Mouse (Mus musculus): ENCODE measurements at regions not wholly inside any gene's neighbourhood (a gene's known extent, or its start where the extent isn't known, plus 50 kb on each side); places are given as distances from the start of the nearest gene placed in this dataset.

DNA sequence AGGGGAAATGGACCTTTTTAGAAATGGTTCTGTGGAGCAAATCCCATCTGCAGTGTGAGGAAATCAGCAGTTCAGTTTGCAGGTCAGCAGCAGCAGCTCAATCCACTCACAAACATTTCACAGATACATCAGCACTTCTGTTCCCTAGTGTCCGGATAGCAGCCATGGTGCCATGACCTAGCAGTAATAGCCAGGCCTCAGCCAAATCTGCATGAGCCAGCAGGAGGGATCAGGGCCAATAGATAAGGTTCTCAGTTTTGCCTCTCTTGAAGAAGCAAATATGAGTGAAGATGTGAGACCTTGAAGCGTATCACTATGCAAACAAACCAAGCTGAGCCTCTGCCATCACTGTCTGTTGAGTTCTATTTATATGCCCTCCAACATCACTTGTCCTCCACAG lies 380.7 kb upstream of the Chrm3 start:
- no peak for DNase-seq (ENCODE audit: extremely low read depth, insufficient read length, low spot score)

DNA sequence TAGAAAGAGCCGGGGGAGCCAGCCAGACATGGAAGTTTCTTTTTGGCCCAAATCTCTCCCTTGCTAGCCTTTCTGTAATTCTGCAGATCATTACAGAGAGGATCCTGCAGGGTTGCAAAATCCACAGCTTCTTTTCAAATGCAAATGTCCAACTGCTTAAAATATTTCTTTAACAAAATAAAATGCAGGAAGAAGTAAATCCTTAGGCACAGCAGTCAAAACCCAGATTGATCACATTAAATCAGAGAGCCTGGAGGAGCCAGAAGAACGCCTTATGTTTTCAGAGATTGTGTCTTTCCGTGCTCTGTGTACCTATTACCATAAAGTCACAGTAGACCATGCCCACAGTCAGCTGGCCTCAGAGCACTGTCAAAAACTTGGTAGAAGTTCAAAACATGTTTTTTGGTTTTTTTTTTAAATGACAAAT lies 365.1 kb upstream of the Chrm3 start:
- DNase-seq (ENCODE audit: extremely low read depth, insufficient read length, low spot score): no peak

DNA sequence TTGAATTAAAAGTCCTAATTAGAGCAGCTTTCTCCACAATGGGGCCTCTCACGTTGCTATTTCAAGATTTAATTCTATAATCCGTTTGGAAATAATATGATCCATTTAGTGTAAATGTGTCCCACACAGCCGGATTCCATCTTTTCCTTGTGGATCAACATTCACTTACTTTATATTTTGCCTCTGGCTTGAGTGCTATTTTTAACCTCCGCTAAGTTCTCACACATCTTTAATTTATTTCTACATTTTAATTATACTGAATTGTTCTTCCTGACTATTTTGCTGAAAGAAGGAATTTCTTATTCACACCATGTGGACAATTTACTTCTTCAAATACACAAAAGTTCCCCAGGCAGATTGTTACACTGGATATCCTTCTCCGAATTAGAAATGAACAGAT lies 364.7 kb upstream of the Chrm3 start:
- no peak for DNase-seq (ENCODE audit: extremely low read depth, insufficient read length, low spot score)

DNA sequence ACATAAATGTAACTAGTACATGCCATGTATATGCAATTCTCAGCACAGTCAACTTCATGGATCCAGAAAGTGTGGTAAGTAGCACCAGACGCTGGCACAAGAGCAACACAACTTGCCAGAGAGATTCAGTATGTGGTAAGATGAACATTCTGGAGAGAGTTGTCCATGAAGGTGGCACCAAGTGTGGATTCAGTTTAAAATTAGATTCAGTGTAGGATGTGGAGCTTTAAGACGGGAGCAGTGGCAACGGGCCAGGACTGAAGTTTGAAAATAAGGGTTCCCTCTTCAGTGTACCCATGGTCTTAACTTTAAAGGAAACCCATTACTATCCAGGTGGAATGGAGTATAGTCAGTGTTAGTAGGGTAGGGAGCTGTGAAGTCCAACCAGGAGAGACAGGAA lies 360.0 kb upstream of the Chrm3 start:
- no peak for DNase-seq (ENCODE audit: extremely low read depth, insufficient read length, low spot score)

DNA sequence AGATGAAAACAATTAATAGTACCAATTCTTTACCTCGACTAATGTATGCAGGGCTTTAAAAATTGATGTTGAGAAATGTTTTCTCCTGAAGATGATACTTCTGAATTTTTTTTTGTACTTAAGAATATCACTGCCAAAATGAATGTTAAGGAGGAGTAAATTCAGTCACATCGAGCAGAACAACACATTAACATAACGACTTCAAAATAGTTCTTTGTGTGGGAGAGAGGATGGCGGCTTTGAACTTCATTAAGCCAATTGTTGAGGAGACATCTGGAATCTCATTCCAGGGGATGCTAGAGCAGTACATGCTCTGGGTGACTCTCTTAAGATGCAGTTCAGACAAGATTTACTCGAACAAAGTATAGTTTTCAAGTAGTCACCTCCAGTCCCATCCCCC lies 350.8 kb upstream of the Chrm3 start:
- no peak for DNase-seq (ENCODE audit: extremely low read depth, insufficient read length, low spot score)

DNA sequence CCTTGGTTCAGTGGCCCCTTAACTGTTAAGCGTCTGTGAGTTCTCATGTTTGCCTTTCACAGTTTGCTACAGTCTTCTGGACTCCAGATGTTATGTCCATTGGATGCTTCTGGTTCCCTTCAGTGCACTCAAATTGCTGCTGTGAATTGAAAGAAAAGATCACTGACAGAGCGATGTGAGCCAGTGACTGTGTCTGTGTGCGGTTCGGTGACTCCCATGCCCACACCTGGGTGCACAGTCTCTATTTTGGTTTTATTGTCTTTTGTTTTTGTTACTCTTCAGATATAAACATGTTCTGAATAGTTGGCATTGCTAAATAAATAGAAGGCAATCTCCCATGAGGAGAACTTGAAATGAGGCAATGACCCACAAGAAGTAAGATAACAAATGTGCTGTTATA lies 350.3 kb upstream of the Chrm3 start:
- no peak for DNase-seq (ENCODE audit: extremely low read depth, insufficient read length, low spot score)

DNA sequence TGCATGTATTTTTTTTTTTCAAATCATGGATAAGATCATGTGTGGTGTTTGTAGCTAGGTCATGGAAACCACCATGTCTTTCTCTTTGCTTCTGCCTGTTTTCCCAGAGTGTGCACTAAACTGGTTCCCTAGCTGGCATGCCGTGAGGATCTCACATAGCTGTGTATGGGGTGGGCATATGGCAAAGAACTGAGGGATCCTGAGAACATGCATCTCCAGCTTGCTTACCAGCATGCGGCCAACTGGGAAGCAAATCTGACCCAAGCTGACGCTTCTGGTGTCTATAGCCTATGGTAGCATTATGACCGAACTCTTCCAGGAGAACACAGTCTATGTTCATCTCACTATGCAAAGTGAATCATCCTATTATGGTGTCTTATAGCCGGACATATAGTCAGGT lies 336.5 kb upstream of the Chrm3 start:
- no peak for DNase-seq (ENCODE audit: extremely low read depth, insufficient read length, low spot score)

DNA sequence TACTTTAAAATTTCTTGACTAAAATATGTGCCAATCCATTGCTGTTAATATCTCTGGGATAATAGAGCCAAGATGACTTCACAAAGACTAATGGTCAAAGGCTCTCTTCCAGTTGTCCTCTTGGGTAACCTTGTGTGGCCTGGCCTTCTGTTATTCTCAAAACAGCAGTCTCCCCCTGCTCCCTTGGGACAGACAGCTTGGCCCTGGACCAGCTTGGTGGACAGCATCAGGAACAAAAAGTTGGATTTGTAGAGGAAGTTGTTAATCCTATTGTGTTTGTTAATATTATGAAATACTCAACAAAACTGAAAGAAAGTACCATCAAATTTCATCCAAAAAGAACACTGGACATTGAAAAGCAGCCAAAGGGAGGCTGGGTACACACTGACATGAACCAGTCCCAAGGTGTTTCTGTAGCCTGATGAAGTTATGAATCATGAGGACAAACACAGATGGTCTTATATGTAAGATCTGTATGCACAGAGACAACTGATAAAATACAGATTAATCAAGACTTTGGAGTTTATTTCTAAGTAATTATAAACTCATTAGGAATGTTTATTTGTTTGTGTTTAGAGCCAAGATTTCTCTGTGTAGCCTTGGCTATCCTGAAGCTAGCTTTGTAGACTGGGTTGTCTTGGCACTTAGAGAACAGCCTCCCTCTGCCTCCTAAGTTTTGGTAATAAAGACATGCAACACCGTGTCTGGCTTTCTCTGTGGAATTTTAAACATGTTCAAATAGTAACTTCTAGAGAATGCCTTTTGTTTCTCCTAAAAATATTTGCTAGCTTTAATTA lies 335.7 kb upstream of the Chrm3 start:
- no peak for DNase-seq (ENCODE audit: extremely low read depth, insufficient read length, low spot score)

DNA sequence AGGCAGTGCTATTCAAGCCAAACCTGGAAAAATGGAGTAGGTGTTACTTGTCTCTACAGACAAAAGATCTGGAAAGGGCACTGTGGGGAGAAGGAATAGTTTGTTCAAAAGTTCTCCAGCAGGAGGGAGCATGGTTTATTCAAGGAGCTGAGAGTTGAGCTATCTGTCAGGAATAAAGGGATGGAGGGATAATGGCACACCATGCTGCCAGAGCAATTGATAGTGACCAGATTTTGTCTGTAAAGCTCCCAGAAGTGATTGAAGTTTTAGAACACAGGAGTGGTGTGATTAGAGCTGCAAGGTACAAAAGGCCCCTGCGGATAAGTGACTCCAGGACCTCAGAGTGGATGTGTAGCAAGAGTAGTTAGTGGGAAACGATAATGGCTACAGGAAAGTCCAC lies 330.7 kb upstream of the Chrm3 start:
- DNase-seq (ENCODE audit: extremely low read depth, insufficient read length, low spot score): no peak

DNA sequence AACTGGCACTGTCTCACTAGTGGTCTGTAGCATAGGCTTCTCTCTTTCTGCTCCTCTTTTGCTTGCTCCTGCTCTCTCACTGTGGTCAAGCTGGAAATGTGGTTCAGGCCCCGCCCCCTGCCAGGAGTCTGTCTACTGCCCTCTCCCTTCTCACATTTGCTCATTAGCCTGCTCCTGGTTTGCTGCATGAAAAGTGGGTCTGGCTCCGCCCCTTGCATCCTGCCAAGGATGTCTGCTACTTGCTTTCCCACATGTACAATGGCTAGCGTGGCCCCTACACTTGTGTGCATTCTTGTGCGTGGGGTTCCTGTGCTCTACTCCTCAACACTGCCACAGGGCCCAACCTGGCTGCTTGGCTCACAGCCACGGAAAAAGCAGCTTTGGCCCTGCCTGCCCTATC lies 326.7 kb upstream of the Chrm3 start:
- DNase-seq (ENCODE audit: extremely low read depth, insufficient read length, low spot score): no peak

DNA sequence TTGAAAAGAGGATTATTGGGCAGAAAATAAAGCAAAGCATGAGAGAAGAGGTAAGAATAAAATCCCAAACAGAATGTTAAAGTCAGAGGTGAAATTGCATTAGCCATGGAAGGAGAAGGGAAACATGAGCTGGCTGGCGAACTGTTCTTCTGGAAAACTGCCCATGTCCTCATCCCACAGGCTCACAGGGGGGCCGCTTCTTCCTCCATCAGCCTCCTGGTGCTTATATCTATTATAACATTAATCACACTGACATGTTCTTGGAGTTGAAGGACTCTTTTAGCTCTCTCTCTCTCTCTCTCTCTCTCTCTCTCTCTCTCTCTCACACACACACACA lies 293.4 kb upstream of the Chrm3 start:
- DNase-seq (ENCODE audit: extremely low read depth, insufficient read length, low spot score): no peak

DNA sequence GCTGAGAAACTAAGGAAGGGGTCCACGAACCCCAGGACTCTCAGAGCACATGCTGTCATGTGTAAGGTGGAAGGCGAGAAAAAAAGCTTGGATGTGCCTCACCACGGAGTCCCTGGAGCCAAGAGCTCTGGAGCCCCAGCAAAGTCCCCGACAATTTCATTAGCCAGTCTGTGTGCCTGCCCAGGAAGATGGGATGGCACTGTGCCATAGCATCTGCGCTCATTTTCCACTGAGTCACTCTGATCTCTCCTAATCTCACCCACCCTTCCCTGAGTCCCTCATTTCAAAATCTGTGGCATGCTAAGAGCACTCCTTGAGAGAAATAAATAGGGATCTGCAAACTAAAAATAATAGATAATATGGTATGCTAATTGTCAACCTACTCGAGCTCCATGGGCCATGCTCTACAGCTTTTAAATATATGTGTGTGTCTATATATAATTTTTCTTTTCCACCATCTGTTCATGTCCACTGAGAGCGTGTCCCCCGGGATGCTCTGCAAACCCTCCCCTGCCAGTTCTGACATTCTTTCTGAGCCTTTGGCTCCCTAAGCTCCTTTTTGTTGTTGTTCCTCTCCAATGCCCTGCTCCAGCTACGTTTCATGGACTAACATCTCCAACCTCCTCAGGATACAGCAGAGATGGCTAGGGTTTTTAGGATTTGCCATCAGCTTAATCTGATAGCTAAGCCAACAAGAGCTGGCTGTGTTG lies 292.9 kb upstream of the Chrm3 start:
- DNase-seq (ENCODE audit: extremely low read depth, insufficient read length, low spot score): no peak

DNA sequence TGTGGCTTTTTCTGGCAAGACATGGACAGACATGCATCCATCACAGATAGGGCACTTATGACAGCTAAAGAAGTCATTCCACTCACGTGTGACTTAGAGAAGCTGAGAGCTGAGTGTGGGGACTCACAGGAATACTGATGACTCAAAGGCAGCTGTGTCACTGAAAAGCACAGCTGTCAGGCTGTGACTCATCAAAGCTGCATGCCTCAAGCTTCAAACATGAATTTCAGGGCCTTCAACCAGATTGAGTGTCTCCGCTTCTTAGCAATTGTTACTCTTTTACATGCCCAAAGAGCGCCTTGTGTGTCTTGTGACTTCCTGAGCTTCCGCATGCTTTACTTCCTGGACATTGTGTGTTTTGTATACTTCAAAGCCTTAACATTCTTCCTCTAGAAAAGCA lies 276.2 kb upstream of the Chrm3 start:
- DNase-seq (ENCODE audit: extremely low read depth, insufficient read length, low spot score): peak; percentile 1

DNA sequence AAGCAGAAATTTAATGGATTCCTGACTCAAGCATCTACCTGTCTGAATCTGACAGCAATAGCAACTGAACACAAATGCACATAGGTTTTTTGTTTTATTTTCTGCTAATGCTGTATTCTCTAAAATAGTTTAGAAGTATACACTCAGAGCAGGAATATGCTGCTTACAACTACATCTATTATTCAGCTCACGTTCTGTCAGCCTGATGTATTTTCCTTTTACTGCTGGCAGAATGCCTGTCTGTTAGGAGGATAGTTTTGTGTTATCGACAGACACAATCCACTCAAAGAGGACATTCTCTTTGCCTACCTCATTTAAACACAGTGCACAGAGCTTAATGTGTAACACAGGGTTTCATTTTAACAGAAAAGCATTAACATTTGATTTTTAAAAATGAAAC lies 269.8 kb upstream of the Chrm3 start:
- DNase-seq (ENCODE audit: extremely low read depth, insufficient read length, low spot score): no peak

DNA sequence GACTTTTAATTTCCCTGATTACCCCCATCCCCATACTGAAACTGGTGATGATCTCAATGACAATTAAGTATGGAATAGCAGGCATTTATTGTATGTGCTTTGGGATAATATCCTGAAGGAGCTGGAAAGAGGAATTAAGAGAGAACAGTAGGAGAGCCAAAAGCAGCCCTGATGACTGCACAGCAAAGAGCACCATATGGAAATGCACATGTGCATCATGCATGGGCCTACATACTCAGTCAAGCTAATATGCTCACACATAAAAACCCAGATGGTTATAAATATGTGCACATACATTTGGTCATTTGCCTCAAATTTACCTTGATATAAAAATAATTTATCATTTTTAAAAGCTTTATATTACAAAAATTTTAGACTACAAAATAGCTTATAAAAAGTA lies 259.0 kb upstream of the Chrm3 start:
- DNase-seq (ENCODE audit: extremely low read depth, insufficient read length, low spot score): no peak

DNA sequence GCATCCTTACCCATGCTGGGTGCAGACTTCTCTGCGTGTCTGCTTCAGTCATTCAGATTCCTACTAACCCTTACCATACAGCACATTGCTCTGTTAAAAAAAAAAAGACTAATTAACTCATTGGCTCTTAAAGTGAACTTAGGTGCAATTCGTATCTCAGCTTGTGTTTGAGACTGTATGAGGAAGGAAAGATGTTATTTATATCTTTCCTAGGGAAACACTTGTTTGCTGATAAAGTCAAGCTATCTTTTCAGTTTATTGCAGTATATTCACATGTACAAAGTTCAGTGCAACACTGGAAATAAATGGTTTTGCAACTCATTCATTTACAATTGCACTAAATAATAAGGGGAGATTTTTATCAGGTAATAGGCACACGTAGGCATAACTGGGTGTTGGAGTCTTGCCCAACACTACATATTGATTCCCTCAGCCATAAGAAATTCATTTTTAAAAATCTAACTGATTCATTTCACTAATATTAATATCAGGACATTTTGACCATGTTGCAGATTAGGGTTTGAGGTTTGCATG lies 257.8 kb upstream of the Chrm3 start:
- no peak for DNase-seq (ENCODE audit: extremely low read depth, insufficient read length, low spot score)

DNA sequence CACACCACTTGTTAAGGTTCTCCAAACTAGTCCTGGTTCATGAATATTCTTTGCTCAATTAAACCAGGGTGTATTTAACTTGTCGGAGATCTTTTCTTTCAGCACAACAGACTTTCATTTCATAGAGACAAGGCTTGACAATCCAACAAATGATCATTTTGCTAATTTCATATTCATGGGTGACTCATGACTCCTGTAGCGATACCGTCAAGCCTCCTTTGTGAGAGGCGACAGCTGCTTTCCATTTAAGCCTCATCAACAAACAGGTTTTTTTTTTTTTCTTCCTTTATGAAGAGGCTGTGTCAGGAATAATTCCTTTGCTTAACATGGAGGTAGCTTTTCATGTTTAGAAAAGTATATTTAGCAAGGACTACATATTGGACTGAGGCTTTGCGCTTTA lies 214.3 kb upstream of the Chrm3 start:
- no peak for DNase-seq (ENCODE audit: extremely low read depth, insufficient read length, low spot score)

DNA sequence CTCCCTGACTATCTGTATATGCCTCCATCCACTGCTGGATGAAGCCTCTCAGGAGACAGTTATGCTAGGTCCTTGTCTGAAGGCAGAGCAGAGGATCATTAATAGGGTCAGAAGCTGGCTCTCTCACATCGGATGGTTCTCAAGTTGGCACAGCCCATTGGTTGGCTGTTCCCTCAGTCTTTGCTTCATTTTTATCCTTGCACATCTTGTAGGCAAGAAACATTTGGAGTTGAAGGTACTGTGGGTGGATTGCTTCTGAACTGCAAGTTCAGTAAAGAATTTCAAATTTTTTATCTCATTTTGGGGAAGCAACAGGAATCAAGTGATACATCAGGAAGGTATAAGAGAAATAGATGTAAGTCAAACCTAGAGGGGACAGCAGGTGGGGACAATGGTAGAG lies 206.2 kb upstream of the Chrm3 start:
- no peak for DNase-seq (ENCODE audit: extremely low read depth, insufficient read length, low spot score)

DNA sequence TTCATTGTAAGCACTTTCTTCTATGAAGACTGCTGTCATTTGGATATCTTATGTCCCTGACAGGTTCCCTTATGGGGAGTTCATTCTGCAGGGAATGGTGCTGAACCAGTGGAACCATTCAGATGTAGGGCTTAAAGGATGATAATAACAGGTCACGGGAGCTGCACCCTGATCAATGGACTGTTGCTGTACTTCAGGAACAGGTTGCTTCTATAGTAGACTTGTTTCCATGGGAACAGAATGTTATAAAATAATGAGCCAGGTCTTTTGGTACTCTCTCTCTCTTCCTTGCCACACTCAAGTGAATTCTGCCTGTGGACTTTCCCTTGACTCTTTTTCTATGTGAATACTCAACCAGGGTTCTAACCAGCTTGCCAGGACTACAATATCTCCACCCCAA lies 196.9 kb upstream of the Chrm3 start:
- no peak for DNase-seq (ENCODE audit: extremely low read depth, insufficient read length, low spot score)

DNA sequence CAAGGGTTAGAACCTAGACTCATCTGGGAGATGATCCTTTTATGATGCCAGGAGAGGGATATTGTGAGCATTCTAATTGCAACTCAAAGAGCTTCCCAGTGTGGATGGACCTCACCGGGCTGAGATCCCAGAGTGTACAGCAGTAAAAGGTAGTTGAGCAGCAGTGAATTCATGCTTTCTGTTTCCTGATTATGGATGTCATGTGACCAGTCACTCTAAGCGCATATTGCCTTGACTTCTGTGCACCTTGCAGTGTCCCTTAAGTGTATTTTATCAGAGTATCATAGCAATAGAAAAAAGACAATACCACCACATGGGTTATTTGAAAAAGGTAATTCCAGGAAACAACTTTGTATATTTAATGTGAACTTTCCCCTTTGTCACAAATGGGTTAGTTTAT lies 193.9 kb upstream of the Chrm3 start:
- no peak for DNase-seq (ENCODE audit: extremely low read depth, insufficient read length, low spot score)

DNA sequence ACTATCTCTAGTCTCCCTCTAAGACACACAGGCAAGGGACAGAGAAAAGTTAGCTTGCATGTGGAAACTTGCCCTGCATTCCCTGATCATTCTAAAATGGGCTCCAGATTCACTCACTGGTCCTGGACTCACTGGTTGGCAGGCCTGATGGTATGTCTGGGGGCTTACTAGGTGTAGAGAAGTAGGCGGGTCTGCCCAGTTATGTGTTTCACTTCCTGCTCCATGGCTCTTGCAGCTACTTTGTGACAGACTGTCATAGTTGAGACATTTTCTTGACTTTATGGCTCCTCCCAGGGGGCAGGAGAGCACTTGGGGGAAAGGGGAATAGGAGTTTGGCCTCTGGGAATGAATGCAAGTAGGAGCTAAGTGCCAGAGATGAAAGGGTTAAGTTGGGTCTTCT lies 182.1 kb upstream of the Chrm3 start:
- no peak for DNase-seq (ENCODE audit: extremely low read depth, insufficient read length, low spot score)

DNA sequence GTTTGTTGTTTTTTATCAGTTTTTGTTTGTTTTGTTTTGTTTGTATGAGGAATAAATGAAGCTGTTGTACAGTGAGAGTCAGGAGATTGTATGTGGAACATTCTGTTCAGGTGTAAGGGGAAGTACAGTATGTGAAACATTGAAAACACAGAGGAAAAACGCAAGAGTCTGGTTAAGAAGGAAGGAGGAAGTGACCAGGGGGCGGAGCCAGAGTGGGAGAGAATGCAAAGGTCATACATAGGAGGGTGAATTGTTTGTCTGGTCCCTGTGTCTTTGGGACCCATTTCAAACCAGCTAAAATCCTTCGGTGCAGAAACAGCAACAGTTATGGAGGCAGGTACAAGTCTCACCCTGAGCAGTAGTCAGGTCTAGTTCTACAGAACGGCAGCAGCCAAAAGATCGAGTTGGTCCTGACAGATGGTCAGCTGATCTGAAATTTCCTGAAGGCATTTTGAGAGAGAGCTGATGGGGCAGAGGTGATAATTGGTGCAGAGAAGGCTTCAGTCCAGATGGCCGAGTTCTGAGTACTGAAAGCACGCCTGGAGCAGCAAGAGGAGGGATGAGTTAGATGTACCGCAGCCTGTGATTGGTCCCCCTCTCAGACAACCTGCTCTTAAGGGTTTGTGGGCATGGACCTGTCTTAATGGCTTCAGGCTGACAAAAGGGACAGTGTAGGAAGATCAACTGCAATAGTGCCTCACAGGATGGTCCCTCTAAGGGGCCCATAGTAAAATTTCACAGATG lies 179.7 kb upstream of the Chrm3 start:
- DNase-seq (ENCODE audit: extremely low read depth, insufficient read length, low spot score): no peak
